Mouse (Mus musculus) heart, embryonic 15.5 days (tissue): ENCODE data around the gene Col1a1. TPM values are rescaled to one million over a fixed set of nuclear protein-coding genes. Genes with fewer than 3 reads are reported as not detected.

Source experiments
- ATAC-seq: fragments of 200-750 bp; cut with Nextera tagmentation; replicated peaks from 2 replicates; pipeline ENCODE4 v1.8.0; 2017; ENCODE audit warnings: low read depth, moderate TSS enrichment; ENCODE audit not compliant: insufficient number of reproducible peaks, insufficient read depth, low FRiP score
- H3K27ac ChIP-seq: fragments of 300-500 bp; sonication (generic); 2 replicates; pipeline ENCODE4 v1.5.1; 2015; ENCODE audit warnings: mild to moderate bottlenecking, inconsistent platforms
- H3K27me3 ChIP-seq: fragments of 300-500 bp; sonication (generic); 2 replicates; pipeline ENCODE4 v1.6.1; 2015; ENCODE audit warnings: inconsistent platforms
- H3K36me3 ChIP-seq: fragments of 300-500 bp; sonication (generic); 2 replicates; pipeline ENCODE4 v1.6.1; 2015; ENCODE audit warnings: mild to moderate bottlenecking, inconsistent platforms
- H3K4me1 ChIP-seq: fragments of 300-500 bp; sonication (generic); replicated peaks from 2 replicates; pipeline ENCODE4 v1.6.1; 2015; ENCODE audit warnings: inconsistent platforms
- H3K4me2 ChIP-seq: fragments of 300-500 bp; sonication (generic); 2 replicates; pipeline ENCODE4 v1.6.1; 2015; ENCODE audit warnings: inconsistent platforms, mild to moderate bottlenecking, moderate library complexity
- H3K4me3 ChIP-seq: fragments of 300-500 bp; sonication (generic); 2 replicates; pipeline ENCODE4 v1.5.1; 2015; ENCODE audit warnings: mild to moderate bottlenecking, inconsistent platforms
- H3K9ac ChIP-seq: fragments of 300-500 bp; sonication (generic); 2 replicates; pipeline ENCODE4 v1.6.1; 2015; ENCODE audit warnings: mild to moderate bottlenecking, inconsistent platforms
- H3K9me3 ChIP-seq: fragments of 300-500 bp; sonication (generic); replicated peaks from 2 replicates; pipeline ENCODE4 v1.6.1; 2016; ENCODE audit warnings: inconsistent platforms
- WGBS: fragments of 180-500 bp; shearing (Covaris S2); methylation state at CpG from one replicate; pipeline ENCODE4 v1.1.7; 2015; ENCODE audit warnings: mixed read lengths; 5-methylcytosine and 5-hydroxymethylcytosine counted together
- polyA plus RNA-seq: library from polyadenylated mRNA; unstranded; fragments of >200 nt; fragmentation: Nextera tagmentation; extraction: Ambion mirVana; gene quantifications from 2 replicates; pipeline ENCODE4 v1.2.1, GENCODE M21; 2015

Col1a1 gene
- polyA plus RNA-seq, 1 experiment from 2014 or later = 825 TPM

DNA sequence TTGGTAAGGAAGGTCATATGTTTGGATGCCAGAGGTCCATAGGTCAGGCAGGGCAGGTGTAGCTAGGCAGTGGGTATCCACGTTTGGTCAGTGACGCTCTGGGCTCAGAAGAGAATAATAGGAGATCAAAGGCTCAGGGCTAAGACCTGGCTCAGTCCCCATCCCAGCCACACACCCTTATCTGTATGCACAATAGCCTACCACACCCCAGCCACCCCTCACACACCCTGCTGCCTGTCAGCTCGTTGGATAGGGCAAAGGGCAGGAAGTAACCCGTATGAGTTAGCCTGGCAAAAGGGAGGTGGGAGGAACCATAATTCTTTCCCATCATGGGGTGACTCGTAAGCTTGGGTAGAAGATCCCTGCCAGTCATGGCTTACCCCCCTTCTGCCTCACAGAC is 61.6 kb downstream of the Col1a1 start:
- H3K36me3 ChIP-seq = peaks cover 55% of the 10 kb centered on the region
- no peak overlapping the region for H3K4me3 ChIP-seq
- 0 out of 2 replicates have a peak overlapping the region, but pooled peaks have one; percentile 7 for H3K27ac ChIP-seq
- H3K9ac ChIP-seq = no peak overlapping the region
- no peaks in the 10 kb centered on the region for H3K27me3 ChIP-seq
- 46% methylated on average over 5 of the region's 5 CpGs for WGBS
- H3K4me1 ChIP-seq = peaks cover 73% of the 10 kb centered on the region
- no peaks in the 10 kb centered on the region for H3K9me3 ChIP-seq
- ATAC-seq = no peak
- H3K4me2 ChIP-seq = no peak overlapping the region

DNA sequence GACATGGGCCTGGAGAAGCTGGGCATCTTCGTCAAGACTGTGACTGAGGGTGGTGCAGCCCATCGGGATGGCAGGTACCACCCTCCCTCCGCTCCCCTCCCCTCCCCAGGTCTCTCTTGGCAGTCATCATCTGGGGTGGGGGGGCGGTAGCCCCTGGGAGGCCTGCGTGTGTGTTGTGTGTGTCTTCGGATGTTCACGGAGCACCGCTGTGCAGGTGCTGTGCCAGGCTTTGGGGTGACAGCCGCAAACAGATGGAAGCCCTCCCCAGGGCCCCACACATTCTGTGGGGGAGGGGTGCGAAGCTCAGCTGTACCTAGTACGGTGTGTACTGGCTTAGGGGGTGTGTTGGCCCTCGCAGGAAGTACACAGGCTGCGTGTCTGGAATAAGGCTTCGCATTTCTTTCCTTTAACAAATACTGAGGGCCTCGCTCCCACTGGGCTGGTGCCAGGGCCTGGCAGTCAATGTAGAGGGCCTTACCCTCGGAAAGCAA is 62.1 kb downstream of the Col1a1 start:
- peaks cover 68% of the 10 kb centered on the region for H3K4me1 ChIP-seq
- no peak overlapping the region for H3K9ac ChIP-seq
- H3K36me3 ChIP-seq = peaks cover 60% of the 10 kb centered on the region
- H3K27ac ChIP-seq = 0 out of 2 replicates have a peak overlapping the region, but pooled peaks have one; percentile 7
- no peak for ATAC-seq
- WGBS = 70% methylated on average over 16 of the region's 16 CpGs
- H3K4me2 ChIP-seq = no peak overlapping the region; the same call in 1 of the 2 replicates
- no peaks in the 10 kb centered on the region for H3K27me3 ChIP-seq
- H3K9me3 ChIP-seq = no peaks in the 10 kb centered on the region
- no peak overlapping the region for H3K4me3 ChIP-seq

DNA sequence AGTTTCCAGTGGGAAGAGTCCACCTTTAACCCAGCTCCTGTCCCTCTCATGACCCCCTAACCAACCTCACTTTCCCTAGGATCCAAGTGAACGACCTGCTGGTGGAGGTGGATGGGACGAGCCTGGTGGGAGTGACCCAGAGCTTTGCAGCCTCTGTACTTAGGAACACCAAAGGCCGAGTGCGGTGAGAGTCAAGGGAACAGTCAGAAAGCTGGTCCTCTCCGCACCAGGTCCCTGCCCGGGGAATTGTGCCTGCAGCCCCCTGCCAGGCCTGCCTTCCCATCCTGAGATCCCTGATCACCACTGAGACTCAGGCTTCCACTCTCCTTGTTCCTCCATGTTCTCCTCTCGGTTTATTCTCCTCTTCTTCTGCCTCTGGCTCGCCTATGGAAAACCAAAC is 64.1 kb downstream of the Col1a1 start:
- no peaks in the 10 kb centered on the region for H3K27me3 ChIP-seq
- ATAC-seq = no peak
- no peak overlapping the region for H3K9ac ChIP-seq
- H3K4me2 ChIP-seq = no peak overlapping the region
- no peaks in the 10 kb centered on the region for H3K9me3 ChIP-seq
- peak overlapping the region; percentile 20 for H3K27ac ChIP-seq
- no peak overlapping the region for H3K4me3 ChIP-seq
- peaks cover 56% of the 10 kb centered on the region for H3K4me1 ChIP-seq
- H3K36me3 ChIP-seq = peaks cover 74% of the 10 kb centered on the region
- WGBS = 64% methylated on average over 8 of the region's 8 CpGs

DNA sequence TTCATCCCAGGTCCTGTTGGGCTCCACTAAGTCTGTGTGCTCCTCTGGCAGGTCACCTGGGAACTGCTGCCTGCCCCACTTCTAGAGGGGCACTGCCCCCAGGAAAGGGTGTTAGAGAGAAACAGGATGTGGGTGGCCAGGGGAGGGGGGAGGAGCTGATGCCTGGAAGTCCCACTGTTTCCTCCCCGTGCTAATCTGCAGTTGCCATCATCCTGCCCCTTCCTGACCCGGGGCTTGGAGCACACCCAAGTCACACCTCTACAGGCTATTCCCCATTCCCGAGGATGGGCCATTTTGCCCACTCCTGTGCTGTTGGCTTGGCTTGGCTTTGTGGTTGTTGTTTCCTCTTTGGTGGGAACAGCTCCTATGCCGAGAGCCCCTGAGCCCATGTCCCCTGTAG is 64.5 kb downstream of the Col1a1 start:
- no peak for ATAC-seq
- Histone ChIP-seq H3K9ac (no peak overlapping the region), H3K27ac (peak overlapping the region; percentile 56), H3K4me1 (peaks cover 52% of the 10 kb centered on the region), H3K4me2 (peak overlapping the region; percentile 14; the same call in 1 of the 2 replicates), H3K36me3 (peaks cover 78% of the 10 kb centered on the region), H3K9me3 (no peaks in the 10 kb centered on the region), H3K4me3 (no peak overlapping the region), H3K27me3 (no peaks in the 10 kb centered on the region)
- 27% methylated on average over 4 of the region's 4 CpGs for WGBS

DNA sequence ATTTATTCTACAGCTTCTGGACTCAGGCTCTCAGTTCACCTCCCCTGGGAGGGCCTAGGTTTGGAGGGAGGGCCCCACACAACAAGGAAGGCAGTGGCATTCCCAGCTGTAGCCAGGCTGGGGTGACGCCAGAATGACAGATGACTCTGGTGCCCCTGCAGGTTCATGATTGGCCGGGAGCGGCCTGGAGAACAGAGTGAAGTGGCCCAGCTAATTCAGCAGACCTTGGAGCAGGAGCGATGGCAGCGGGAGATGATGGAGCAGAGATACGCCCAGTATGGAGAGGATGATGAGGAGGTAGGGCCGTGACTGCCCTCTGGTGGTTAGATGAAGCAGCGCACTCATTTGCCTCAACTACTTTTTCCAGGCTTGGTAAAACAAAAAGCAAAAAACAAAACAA is 65.0 kb downstream of the Col1a1 start:
- H3K9me3 ChIP-seq = no peaks in the 10 kb centered on the region
- H3K27me3 ChIP-seq = no peaks in the 10 kb centered on the region
- H3K36me3 ChIP-seq = peaks cover 80% of the 10 kb centered on the region
- ATAC-seq = peak; percentile 20
- H3K9ac ChIP-seq = no peak overlapping the region
- peaks cover 51% of the 10 kb centered on the region for H3K4me1 ChIP-seq
- H3K4me2 ChIP-seq = peak overlapping the region; percentile 14; the same call in 1 of the 2 replicates
- no peak overlapping the region for H3K4me3 ChIP-seq
- 8% methylated on average over 8 of the region's 8 CpGs for WGBS
- H3K27ac ChIP-seq = peak overlapping the region; percentile 56

DNA sequence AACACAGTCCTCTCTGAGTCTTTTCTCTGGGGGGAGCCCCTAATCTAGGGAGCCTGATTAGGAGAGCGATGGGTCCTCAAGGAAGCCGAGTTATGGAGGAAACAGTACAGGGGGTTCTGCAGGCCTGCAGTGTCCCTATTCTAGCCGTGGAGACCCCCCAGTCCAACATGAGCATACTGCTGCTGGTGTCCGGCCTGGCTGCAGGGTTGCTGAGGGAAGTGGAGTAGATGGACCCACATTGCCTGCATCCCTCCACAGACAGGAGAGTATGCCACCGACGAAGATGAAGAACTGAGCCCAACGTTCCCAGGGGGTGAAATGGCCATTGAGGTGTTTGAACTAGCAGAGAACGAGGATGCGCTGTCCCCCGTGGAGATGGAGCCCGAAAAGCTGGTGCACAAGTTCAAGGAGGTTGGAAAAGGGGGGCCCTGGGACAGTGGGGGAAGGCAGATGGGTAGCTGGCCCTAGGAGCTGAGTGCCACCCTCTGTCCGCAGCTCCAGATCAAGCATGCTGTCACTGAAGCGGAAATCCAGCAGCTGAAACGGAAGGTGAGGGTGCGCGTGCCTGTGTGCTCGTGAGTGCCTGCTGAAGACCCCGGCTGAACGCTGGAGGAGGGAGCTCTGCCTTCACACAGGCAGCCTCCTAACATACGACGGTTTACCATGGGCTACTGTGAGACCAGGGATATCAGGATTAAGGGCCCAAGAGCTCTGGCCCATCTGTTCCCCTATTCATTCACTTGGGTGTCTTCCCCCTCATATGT is 65.7 kb downstream of the Col1a1 start:
- Histone ChIP-seq H3K9me3 (no peaks in the 10 kb centered on the region), H3K4me2 (no peak overlapping the region), H3K4me3 (no peak overlapping the region), H3K36me3 (peaks cover 75% of the 10 kb centered on the region), H3K27me3 (no peaks in the 10 kb centered on the region), H3K9ac (no peak overlapping the region), H3K27ac (no peak overlapping the region), H3K4me1 (peaks cover 51% of the 10 kb centered on the region)
- WGBS = 84% methylated on average over 21 of the region's 21 CpGs
- ATAC-seq = no peak

Other genes starting within 250 kb of the Col1a1 start
- 0.13 TPM in 1 of 2 replicates, not detected in the other for gene Gm11541, start 231.7 kb upstream of the Col1a1 start, polyA plus RNA-seq
- gene Cdc34b, start 194.4 kb upstream of the Col1a1 start, polyA plus RNA-seq = 0.11 TPM in 1 of 2 replicates, not detected in the other
- gene Tmem92, start 153.5 kb upstream of the Col1a1 start, polyA plus RNA-seq = not detected in 2 replicates
- 0.15 and 0.22 TPM in 2 replicates for gene Hils1, start 31.4 kb downstream of the Col1a1 start, polyA plus RNA-seq
- 22.1 and 24.7 TPM in 2 replicates for gene Sgca, start 40.1 kb downstream of the Col1a1 start, polyA plus RNA-seq
- gene Ppp1r9b, start 54.8 kb downstream of the Col1a1 start, polyA plus RNA-seq = 5.0 and 6.6 TPM in 2 replicates
- gene Samd14, start 73.7 kb downstream of the Col1a1 start, polyA plus RNA-seq = 8.0 and 13.2 TPM in 2 replicates
- 114 and 117 TPM in 2 replicates for gene Pdk2, start 105.1 kb downstream of the Col1a1 start, polyA plus RNA-seq
- gene Itga3, start 140.6 kb downstream of the Col1a1 start, polyA plus RNA-seq = 9.7 and 12.9 TPM in 2 replicates
- 0.08 and 0.10 TPM in 2 replicates for gene Dlx3, start 183.9 kb downstream of the Col1a1 start, polyA plus RNA-seq
- 0.08 and 0.10 TPM in 2 replicates for gene Dlx4, start 210.0 kb downstream of the Col1a1 start, polyA plus RNA-seq